Comparison of ENCODE assay signal across 8 mouse cellular contexts in the genomic region with DNA sequence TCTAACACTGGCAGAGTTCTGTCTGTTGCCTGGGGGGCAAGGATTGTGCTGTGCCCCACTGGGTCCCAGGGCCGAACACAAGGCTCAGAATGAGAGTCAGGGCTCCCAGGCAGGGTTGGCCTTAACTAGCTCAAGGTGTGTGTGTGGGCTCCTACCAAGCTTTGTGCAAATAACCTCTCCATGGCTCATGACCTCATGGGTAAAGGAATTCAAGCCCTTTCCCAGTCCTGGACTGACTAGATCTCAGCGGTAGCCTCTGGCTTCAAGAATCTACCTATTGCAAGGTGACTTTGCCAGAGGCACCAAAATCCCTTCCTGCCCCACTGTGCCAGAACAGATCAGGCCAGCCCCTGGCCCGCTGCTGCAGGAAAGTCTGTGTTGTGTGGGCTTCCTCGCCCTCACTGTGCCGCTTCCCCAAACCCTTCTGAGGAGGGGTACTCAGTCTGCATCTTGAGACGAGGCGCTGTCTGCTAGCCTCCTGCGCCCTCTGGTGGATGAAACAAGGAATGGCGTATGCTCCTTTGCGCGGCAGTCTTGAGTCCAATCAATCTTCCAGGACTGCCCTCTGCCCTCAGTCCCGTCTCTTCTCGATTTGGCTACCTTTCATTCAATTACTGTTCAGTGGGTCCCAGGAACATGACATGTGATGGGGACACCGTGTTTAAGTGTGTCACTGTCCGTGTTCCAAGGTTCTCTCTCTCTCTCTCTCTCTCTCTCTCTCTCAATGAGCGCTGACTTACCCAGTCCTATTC. TPM values are rescaled to one million over a fixed set of nuclear protein-coding genes. Genes with fewer than 3 reads are reported as not detected.
A peak's percentile ranks its signal among the peaks of the same experiment; 100 is the strongest.
DNase-seq lines count a peak whose midpoint lies in the region; ATAC-seq lines count a peak whose summit lies in the region.

No protein-coding gene starts in this region.

- peaks cover 14% of the 10 kb centered on the region; the same call in 1 of the 2 replicates for H3K4me1 ChIP-seq in intestine, embryonic 14.5 days (replicated peaks; ENCODE audit: control insufficient read depth, insufficient read depth, low read length)
- peaks cover 41% of the 10 kb centered on the region for H3K4me1 ChIP-seq in limb, embryonic 10.5 days
- peaks cover 6% of the 10 kb centered on the region for H3K4me1 ChIP-seq in midbrain, embryonic 15.5 days

- H3K36me3 ChIP-seq in intestine, embryonic 14.5 days (ENCODE audit: control insufficient read depth, insufficient read depth, low read length), result no peaks in the 10 kb centered on the region
- H3K36me3 ChIP-seq in limb, embryonic 10.5 days, result no peaks in the 10 kb centered on the region
- no peaks in the 10 kb centered on the region for H3K36me3 ChIP-seq in midbrain, embryonic 15.5 days (replicated peaks)

- H3K4me2 ChIP-seq in intestine, embryonic 14.5 days (ENCODE audit: low read length), result no peak overlapping the region
- H3K4me2 ChIP-seq in midbrain, embryonic 15.5 days, result peak overlapping the region; percentile 27; the same call in 1 of the 2 replicates

- no peak overlapping the region for H3K9ac ChIP-seq in intestine, embryonic 14.5 days (ENCODE audit: low read length)
- H3K9ac ChIP-seq in midbrain, embryonic 15.5 days, result no peak overlapping the region

- no peak overlapping the region for H3K4me3 ChIP-seq in intestine, embryonic 14.5 days (ENCODE audit: low read depth, low read length)
- H3K4me3 ChIP-seq in limb, embryonic 10.5 days, result peak overlapping the region; percentile 6; the same call in 1 of the 2 replicates
- H3K4me3 ChIP-seq in midbrain, embryonic 15.5 days, result no peak overlapping the region

- DNase-seq in left cerebral cortex, adult 18-20 months (ENCODE audit: low spot score in 2 of 2), result peak; percentile 61 to 78
- DNase-seq in left cerebral cortex, adult 11 months (ENCODE audit: low spot score), result no peak
- peak; percentile 29 for DNase-seq in cerebellum, adult 9-11 months
- DNase-seq in frontal cortex, postnatal 14 days (ENCODE audit: low spot score in 2 of 2), result peak; percentile 33 to 57
- peak; percentile 89 for DNase-seq in intestine, embryonic 14.5 days (ENCODE audit: low spot score)
- peak; percentile 85 for DNase-seq in limb, embryonic 10.5 days (ENCODE audit: low spot score)
- peak; percentile 48 to 78 for DNase-seq in spleen, postnatal 4 days (ENCODE audit: low spot score in 2 of 2)

- WGBS in intestine, embryonic 14.5 days, result 15% methylated on average over 16 of the region's 16 CpGs
- 17% methylated on average over 16 of the region's 16 CpGs for WGBS in limb, embryonic 10.5 days
- 14% methylated on average over 16 of the region's 16 CpGs for WGBS in midbrain, embryonic 15.5 days

- ATAC-seq in intestine, embryonic 14.5 days (replicated peaks; ENCODE audit: low FRiP score, low TSS enrichment, low read depth), result peak; percentile 42; the same call in 1 of the 2 replicates
- ATAC-seq in midbrain, embryonic 15.5 days (replicated peaks), result peak; percentile 72

- no peaks in the 10 kb centered on the region for H3K27me3 ChIP-seq in intestine, embryonic 14.5 days (replicated peaks; ENCODE audit: control insufficient read depth, insufficient read depth, low read length)
- peaks cover 19% of the 10 kb centered on the region; the same call in 1 of the 2 replicates for H3K27me3 ChIP-seq in limb, embryonic 10.5 days (ENCODE audit: low read depth, poor library complexity, severe bottlenecking)
- H3K27me3 ChIP-seq in midbrain, embryonic 15.5 days (replicated peaks), result no peaks in the 10 kb centered on the region

- H3K9me3 ChIP-seq in intestine, embryonic 14.5 days (ENCODE audit: control insufficient read depth, low read length), result no peaks in the 10 kb centered on the region
- H3K9me3 ChIP-seq in limb, embryonic 10.5 days (replicated peaks), result no peaks in the 10 kb centered on the region
- H3K9me3 ChIP-seq in midbrain, embryonic 15.5 days, result no peaks in the 10 kb centered on the region

- H3K27ac ChIP-seq in intestine, embryonic 14.5 days (ENCODE audit: low read depth), result no peak overlapping the region
- no peak overlapping the region for H3K27ac ChIP-seq in limb, embryonic 10.5 days
- no peak overlapping the region for H3K27ac ChIP-seq in midbrain, embryonic 15.5 days

RNA-seq across cellular contexts. Expression of a gene that starts 11.7 kb away (rescaled TPM):
- 10 to 100 TPM; 33.2 to 34.9 TPM for total RNA-seq in left cerebral cortex, adult 18-20 months (2021)
- 39.0 and 43.4 TPM in 2 replicates for polyA plus RNA-seq in intestine, embryonic 14.5 days (2014; fragmentation: Nextera tagmentation; extraction: Ambion mirVana)
- 29.8 and 34.9 TPM in 2 replicates for polyA plus RNA-seq in limb, embryonic 10.5 days (2016; fragmentation: Nextera tagmentation; extraction: Ambion mirVana)
- 56.2 and 58.9 TPM in 2 replicates for polyA plus RNA-seq in midbrain, embryonic 15.5 days (2015; fragmentation: Nextera tagmentation; extraction: Ambion mirVana)

RNA-seq across cellular contexts. Expression of a gene that starts 41.9 kb away (rescaled TPM):
- total RNA-seq in left cerebral cortex, adult 18-20 months (2021), result 1 to 10 TPM in 1 of 2 experiments, under 1 TPM in 1; 0.75 to 2.3 TPM
- 0.66 and 0.80 TPM in 2 replicates for polyA plus RNA-seq in intestine, embryonic 14.5 days (2014; fragmentation: Nextera tagmentation; extraction: Ambion mirVana)
- polyA plus RNA-seq in limb, embryonic 10.5 days (2016; fragmentation: Nextera tagmentation; extraction: Ambion mirVana), result 0.15 and 0.23 TPM in 2 replicates
- polyA plus RNA-seq in midbrain, embryonic 15.5 days (2015; fragmentation: Nextera tagmentation; extraction: Ambion mirVana), result 0.08 and 0.10 TPM in 2 replicates

RNA-seq across cellular contexts. Expression of a gene that starts 52.2 kb away (rescaled TPM):
- under 1 TPM; 0.86 to 0.91 TPM for total RNA-seq in left cerebral cortex, adult 18-20 months (2021)
- 2.3 and 4.5 TPM in 2 replicates for polyA plus RNA-seq in intestine, embryonic 14.5 days (2014; fragmentation: Nextera tagmentation; extraction: Ambion mirVana)
- 72.8 and 186 TPM in 2 replicates for polyA plus RNA-seq in limb, embryonic 10.5 days (2016; fragmentation: Nextera tagmentation; extraction: Ambion mirVana)
- 34.7 and 35.7 TPM in 2 replicates for polyA plus RNA-seq in midbrain, embryonic 15.5 days (2015; fragmentation: Nextera tagmentation; extraction: Ambion mirVana)
